Mouse (Mus musculus) hindbrain, embryonic 13.5 days (tissue): ENCODE results near the gene Tbl3. TPM values are rescaled to one million over a fixed set of nuclear protein-coding genes. Genes with fewer than 3 reads are reported as not detected.

Experiments
- ATAC-seq: fragments of 200-750 bp; cut with Nextera tagmentation; 2 replicates; pipeline ENCODE4 v1.8.0; 2017; ENCODE audit warnings: moderate TSS enrichment; ENCODE audit not compliant: low FRiP score
- H3K27ac ChIP-seq: fragments of 300-500 bp; sonication (generic); 2 replicates; pipeline ENCODE4 v1.5.1; 2015; ENCODE audit warnings: inconsistent platforms, mild to moderate bottlenecking, moderate library complexity
- H3K27me3 ChIP-seq: fragments of 300-500 bp; sonication (generic); 2 replicates; pipeline ENCODE4 v1.6.1; 2015; ENCODE audit warnings: mild to moderate bottlenecking, inconsistent platforms
- H3K36me3 ChIP-seq: fragments of 300-500 bp; sonication (generic); 2 replicates; pipeline ENCODE4 v1.6.1; 2015; ENCODE audit warnings: mild to moderate bottlenecking, inconsistent platforms
- H3K4me1 ChIP-seq: fragments of 300-500 bp; sonication (generic); replicated peaks from 2 replicates; pipeline ENCODE4 v1.6.1; 2015; ENCODE audit warnings: inconsistent platforms
- H3K4me2 ChIP-seq: fragments of 300-500 bp; sonication (generic); 2 replicates; pipeline ENCODE4 v1.6.1; 2015; ENCODE audit warnings: inconsistent platforms, mild to moderate bottlenecking, moderate library complexity
- H3K4me3 ChIP-seq: fragments of 300-500 bp; sonication (generic); 2 replicates; pipeline ENCODE4 v1.5.1; 2015; ENCODE audit warnings: mild to moderate bottlenecking, inconsistent platforms
- H3K9ac ChIP-seq: fragments of 300-500 bp; sonication (generic); 2 replicates; pipeline ENCODE4 v1.6.1; 2015; ENCODE audit warnings: mild to moderate bottlenecking, inconsistent platforms
- H3K9me3 ChIP-seq: fragments of 300-500 bp; sonication (generic); 2 replicates; pipeline ENCODE4 v1.6.1; 2016; ENCODE audit warnings: inconsistent platforms
- WGBS: fragments of 180-500 bp; shearing (Covaris S2); methylation state at CpG from one replicate; pipeline ENCODE4 v1.1.7; 2015; 5-methylcytosine and 5-hydroxymethylcytosine counted together
- polyA plus RNA-seq: library from polyadenylated mRNA; unstranded; fragments of >200 nt; fragmentation: Nextera tagmentation; extraction: Ambion mirVana; gene quantifications from 2 replicates; pipeline ENCODE4 v1.2.1, GENCODE M21; 2015

Gene Tbl3
- polyA plus RNA-seq, 1 experiment from 2014 or later = 69.0 TPM

- Histone ChIP-seq H3K27ac (peak overlapping the region; percentile 88), H3K4me1 (peaks cover 17% of the 10 kb centered on the region), H3K9ac (peak overlapping the region; percentile 85), H3K36me3 (peaks cover 22% of the 10 kb centered on the region), H3K27me3 (no peaks in the 10 kb centered on the region), H3K4me3 (peak overlapping the region; percentile 80), H3K4me2 (peak overlapping the region; percentile 87), H3K9me3 (no peaks in the 10 kb centered on the region)
- WGBS = 6% methylated on average over 24 of the region's 24 CpGs
- ATAC-seq = peak; percentile 55; the same call in 1 of the 2 replicates
Measured at GRCm38 (mm10) chr17:24707801-24708425, 453 bp upstream of the Tbl3 start.

GRCm38 (mm10) chr17:24705821-24706220 is 1.6 kb downstream of the Tbl3 start:
- H3K27me3 ChIP-seq = no peaks in the 10 kb centered on the region
- no peak overlapping the region for H3K27ac ChIP-seq
- H3K4me2 ChIP-seq = 0 out of 2 replicates have a peak overlapping the region, but pooled peaks have one; percentile 87
- H3K9ac ChIP-seq = no peak overlapping the region
- WGBS = 96% methylated on average over 3 of the region's 3 CpGs
- peaks cover 17% of the 10 kb centered on the region for H3K4me1 ChIP-seq
- ATAC-seq = no peak
- no peaks in the 10 kb centered on the region for H3K9me3 ChIP-seq
- H3K4me3 ChIP-seq = no peak overlapping the region
- peaks cover 43% of the 10 kb centered on the region for H3K36me3 ChIP-seq

- ATAC-seq = no peak
- Histone ChIP-seq H3K36me3 (peaks cover 60% of the 10 kb centered on the region), H3K9me3 (no peaks in the 10 kb centered on the region), H3K27me3 (peaks cover 7% of the 10 kb centered on the region; the same call in 1 of the 2 replicates), H3K27ac (no peak overlapping the region), H3K4me3 (no peak overlapping the region), H3K4me2 (no peak overlapping the region), H3K9ac (no peak overlapping the region), H3K4me1 (peaks cover 26% of the 10 kb centered on the region)
- 94% methylated on average over 9 of the region's 9 CpGs for WGBS
Measured at GRCm38 (mm10) chr17:24701251-24701650, 6.2 kb downstream of the Tbl3 start.

GRCm38 (mm10) chr17:24699473-24699872 is 8.0 kb downstream of the Tbl3 start:
- WGBS = 82% methylated on average over 2 of the region's 2 CpGs
- Histone ChIP-seq H3K4me3 (no peak overlapping the region), H3K9ac (no peak overlapping the region), H3K4me2 (no peak overlapping the region), H3K27me3 (peaks cover 7% of the 10 kb centered on the region; the same call in 1 of the 2 replicates), H3K36me3 (peaks cover 50% of the 10 kb centered on the region), H3K27ac (no peak overlapping the region), H3K9me3 (no peaks in the 10 kb centered on the region), H3K4me1 (peaks cover 31% of the 10 kb centered on the region)
- no peak for ATAC-seq

GRCm38 (mm10) chr17:24698715-24699114 is 8.7 kb downstream of the Tbl3 start:
- Histone ChIP-seq H3K4me1 (peaks cover 36% of the 10 kb centered on the region), H3K27ac (no peak overlapping the region), H3K36me3 (peaks cover 42% of the 10 kb centered on the region), H3K4me3 (no peak overlapping the region), H3K4me2 (no peak overlapping the region), H3K9me3 (no peaks in the 10 kb centered on the region), H3K27me3 (peaks cover 7% of the 10 kb centered on the region; the same call in 1 of the 2 replicates), H3K9ac (no peak overlapping the region; the same call in 1 of the 2 replicates)
- no peak for ATAC-seq
- 66% methylated on average over 9 of the region's 9 CpGs for WGBS

- H3K4me1 ChIP-seq = peaks cover 36% of the 10 kb centered on the region
- 16% methylated on average over 5 of the region's 5 CpGs for WGBS
- no peaks in the 10 kb centered on the region for H3K9me3 ChIP-seq
- H3K36me3 ChIP-seq = peaks cover 44% of the 10 kb centered on the region
- no peak overlapping the region for H3K27ac ChIP-seq
- H3K27me3 ChIP-seq = peaks cover 7% of the 10 kb centered on the region; the same call in 1 of the 2 replicates
- H3K9ac ChIP-seq = no peak overlapping the region; the same call in 1 of the 2 replicates
- no peak for ATAC-seq
- H3K4me3 ChIP-seq = no peak overlapping the region
- H3K4me2 ChIP-seq = no peak overlapping the region
Measured at GRCm38 (mm10) chr17:24697985-24698384, 9.5 kb downstream of the Tbl3 start.

- under 1% methylated on average over 69 of the region's 76 CpGs for WGBS
- H3K27me3 ChIP-seq = peaks cover 11% of the 10 kb centered on the region; the same call in 1 of the 2 replicates
- H3K9ac ChIP-seq = peak within 1 kb of the TSS; percentile 88
- H3K4me2 ChIP-seq = peak within 1 kb of the TSS; percentile 78
- no peaks in the 10 kb centered on the region for H3K9me3 ChIP-seq
- ATAC-seq = peak; percentile 87
- peaks cover 37% of the 10 kb centered on the region for H3K4me1 ChIP-seq
- peak within 1 kb of the TSS; percentile 90 for H3K27ac ChIP-seq
- peak within 1 kb of the TSS; percentile 78 for H3K4me3 ChIP-seq
- H3K36me3 ChIP-seq = peaks cover 37% of the 10 kb centered on the region
Measured at GRCm38 (mm10) chr17:24696011-24696697, 11.3 kb downstream of the Tbl3 start, which contains the start of the genes Gfer and Noxo1. Gene Gfer, minus strand, starts transcription at chr17:24696156. Gene Noxo1, plus strand, starts transcription at chr17:24696234.

GRCm38 (mm10) chr17:24695326-24696010 is 12.0 kb downstream of the Tbl3 start:
- Histone ChIP-seq H3K36me3 (peaks cover 30% of the 10 kb centered on the region), H3K4me1 (peaks cover 43% of the 10 kb centered on the region), H3K4me2 (peak overlapping the region; percentile 78), H3K27ac (peak overlapping the region; percentile 90), H3K27me3 (peaks cover 18% of the 10 kb centered on the region), H3K4me3 (peak overlapping the region; percentile 78), H3K9ac (peak overlapping the region; percentile 88), H3K9me3 (no peaks in the 10 kb centered on the region)
- peak; percentile 21 for ATAC-seq
- whole genome bisulfite sequencing = 7% methylated on average over 51 of the region's 51 CpGs

- H3K9ac ChIP-seq = no peak overlapping the region; the same call in 1 of the 2 replicates
- ATAC-seq = no peak
- H3K4me3 ChIP-seq = no peak overlapping the region
- H3K9me3 ChIP-seq = no peaks in the 10 kb centered on the region
- H3K27ac ChIP-seq = no peak overlapping the region
- no peak overlapping the region for H3K4me2 ChIP-seq
- WGBS = 89% methylated on average over 5 of the region's 5 CpGs
- peaks cover 57% of the 10 kb centered on the region for H3K4me1 ChIP-seq
- H3K27me3 ChIP-seq = peaks cover 34% of the 10 kb centered on the region
- peaks cover 16% of the 10 kb centered on the region for H3K36me3 ChIP-seq
Measured at GRCm38 (mm10) chr17:24692385-24692784, 15.1 kb downstream of the Tbl3 start.

- Histone ChIP-seq H3K9me3 (no peaks in the 10 kb centered on the region), H3K27me3 (peaks cover 37% of the 10 kb centered on the region), H3K4me3 (peak within 1 kb of the TSS; percentile 79), H3K27ac (peak within 1 kb of the TSS; percentile 94), H3K4me2 (peak within 1 kb of the TSS; percentile 72), H3K9ac (peak within 1 kb of the TSS; percentile 94), H3K4me1 (peaks cover 40% of the 10 kb centered on the region), H3K36me3 (peaks cover 22% of the 10 kb centered on the region)
- peak; percentile 72 for ATAC-seq
- WGBS = 1% methylated on average over 54 of the region's 55 CpGs
Measured at GRCm38 (mm10) chr17:24689251-24690081, 18.0 kb downstream of the Tbl3 start, which contains the start of gene Syngr3. Gene Syngr3, minus strand, starts transcription at chr17:24689955.

- peaks cover 36% of the 10 kb centered on the region for H3K4me1 ChIP-seq
- peaks cover 18% of the 10 kb centered on the region for H3K36me3 ChIP-seq
- H3K4me2 ChIP-seq = peak overlapping the region; percentile 72
- WGBS = 20% methylated on average over 23 of the region's 23 CpGs
- peaks cover 37% of the 10 kb centered on the region for H3K27me3 ChIP-seq
- no peak overlapping the region for H3K27ac ChIP-seq
- H3K9me3 ChIP-seq = no peaks in the 10 kb centered on the region
- no peak for ATAC-seq
- H3K9ac ChIP-seq = peak overlapping the region; percentile 65
- H3K4me3 ChIP-seq = peak overlapping the region; percentile 32
Measured at GRCm38 (mm10) chr17:24687599-24687998, 19.9 kb downstream of the Tbl3 start.
